ENCODE assay signal across 8 mouse cellular contexts in genomic region chr3:132084018-132084417, GRCm38 (mm10). TPM values are rescaled to one million over a fixed set of nuclear protein-coding genes. Genes with fewer than 3 reads are reported as not detected.
A peak's percentile ranks its signal among the peaks of the same experiment; 100 is the strongest.
DNase-seq lines count a peak whose midpoint lies in the region; ATAC-seq lines count a peak whose summit lies in the region.

No protein-coding gene starts in this region.

- peak; percentile 43 to 83 for DNase-seq in adrenal gland, adult (ENCODE audit: inconsistent age in 2 of 2, low spot score in 1 of 2)
- DNase-seq in gastrocnemius, postnatal 14 days = peak; percentile 73
- peak; percentile 91 for DNase-seq in kidney, adult 11 months
- DNase-seq in left cerebral cortex, postnatal 14 days (ENCODE audit: low spot score in 2 of 2) = peak; percentile 67 to 77
- peak; percentile 68 for DNase-seq in lung, postnatal 4 days
- peak; percentile 21 for DNase-seq in skeletal muscle tissue, adult 2 months (ENCODE audit: low read depth, low spot score)

- intact Hi-C loops in gastrocnemius, postnatal 14 days (cut with DNase I; ENCODE audit: low total_unique reads) = loop anchor here (10.0 kb wide), 1 partner anchor 109 kb away; no protein-coding TSS in a partner anchor
- intact Hi-C loops in left cerebral cortex, postnatal 14 days (cut with DNase I) = loop anchor here (5.0 kb wide), 1 partner anchor 492 kb away; no protein-coding TSS in a partner anchor

- ATAC-seq in common myeloid progenitor, adult 5-6 weeks (replicated peaks; ENCODE audit: low read depth, poor library complexity, severe bottlenecking) = peak; percentile 65
- ATAC-seq in erythroblast, adult 5-6 weeks (replicated peaks; ENCODE audit: low FRiP score, poor library complexity, severe bottlenecking) = no peak

RNA-seq across cellular contexts. Expression of gene Dkk2, which starts 1.1 kb away (rescaled TPM):
- total RNA-seq in common myeloid progenitor, adult 5-6 weeks (2017) = not detected in 2 replicates
- total RNA-seq in gastrocnemius, postnatal 14 days (2021) = 1 to 10 TPM; 7.4 to 8.0 TPM
- 1 to 10 TPM in 1 of 2 experiments, under 1 TPM in 1; 0.81 to 1.2 TPM for total RNA-seq in left cerebral cortex, postnatal 14 days (2021)
- not detected in 2 replicates for total RNA-seq in erythroblast, adult 5-6 weeks (2015; ENCODE audit: low replicate concordance)
- total RNA-seq in erythroblast, adult 5-6 weeks (2017; ENCODE audit: low replicate concordance) = not detected in 2 replicates

Comparison
In these comparisons a context has a peak if more than half of its experiments do, and no peak if none do; other contexts are left out.
1. DNase-seq: peak in every context shown above with its lines; median percentile 91 in kidney, adult 11 months; 73 in gastrocnemius, postnatal 14 days; 72 in left cerebral cortex, postnatal 14 days; 68 in lung, postnatal 4 days; 63 in adrenal gland, adult; 21 in skeletal muscle tissue, adult 2 months.